Mouse (Mus musculus) liver, embryonic 14.5 days (tissue): Measurements from ENCODE around the gene Ldhal6b.

Source experiments
- CTCF ChIP-seq: IDR thresholded peaks from 2 replicates; pipeline ENCODE4 v1.5.1; 2016; ENCODE audit warnings: antibody characterized with exemption, low read depth, control low read depth
- EP300 ChIP-seq: IDR thresholded peaks from 2 replicates; pipeline ENCODE4 v1.6.1; 2016; ENCODE audit warnings: antibody characterized with exemption, low read depth

- TF ChIP-seq CTCF (no peak), EP300 (no peak)
Observed at GRCm38 (mm10) chr17:5390682-5391081, 27.9 kb downstream of the Ldhal6b start.
